Mouse (Mus musculus) layer of hippocampus, adult 11-12 months (tissue): Measurements from ENCODE around the gene Dnajc3.

ENCODE experiments used
- DNase-seq: peaks from one replicate; pipeline ENCODE4 v3.0.0; 2022; ENCODE audit warnings: low spot score

Gene Dnajc3

GRCm38 (mm10) chr14:118937533-118938492 is at the start of gene Dnajc3:
TSS of gene Dnajc3 (plus strand) at chr14:118937976.
- DNase-seq: peak; percentile 100

GRCm38 (mm10) chr14:118890101-118890500 is 47.7 kb upstream of the Dnajc3 start:
- DNase-seq: peak; percentile 60

GRCm38 (mm10) chr14:118895228-118895627 is 42.5 kb upstream of the Dnajc3 start:
- DNase-seq: no peak

GRCm38 (mm10) chr14:118895655-118896054 is 42.1 kb upstream of the Dnajc3 start:
- DNase-seq: no peak

GRCm38 (mm10) chr14:118899940-118900339 is 37.8 kb upstream of the Dnajc3 start:
- no peak for DNase-seq

- DNase-seq: no peak
These were observed 36.9 kb upstream of the Dnajc3 start for GRCm38 (mm10) chr14:118900911-118901310.

GRCm38 (mm10) chr14:118903397-118903796 is 34.4 kb upstream of the Dnajc3 start:
- DNase-seq: no peak

GRCm38 (mm10) chr14:118903867-118904562 is 33.8 kb upstream of the Dnajc3 start:
- DNase-seq: no peak

GRCm38 (mm10) chr14:118907592-118907991 is 30.2 kb upstream of the Dnajc3 start:
- DNase-seq: no peak

GRCm38 (mm10) chr14:118909872-118910271 is 27.9 kb upstream of the Dnajc3 start:
- DNase-seq: no peak

GRCm38 (mm10) chr14:118910332-118911222 is 27.2 kb upstream of the Dnajc3 start:
- DNase-seq: peak; percentile 76

GRCm38 (mm10) chr14:118911521-118911920 is 26.3 kb upstream of the Dnajc3 start:
- no peak for DNase-seq

GRCm38 (mm10) chr14:118913651-118914050 is 24.1 kb upstream of the Dnajc3 start:
- no peak for DNase-seq

GRCm38 (mm10) chr14:118919025-118919424 is 18.8 kb upstream of the Dnajc3 start:
- DNase-seq: no peak

GRCm38 (mm10) chr14:118920654-118921053 is 17.1 kb upstream of the Dnajc3 start:
- no peak for DNase-seq

- no peak for DNase-seq
These were observed 15.5 kb upstream of the Dnajc3 start for GRCm38 (mm10) chr14:118922251-118922650.

GRCm38 (mm10) chr14:118922667-118923184 is 15.1 kb upstream of the Dnajc3 start:
- no peak for DNase-seq

GRCm38 (mm10) chr14:118924673-118925615 is 12.8 kb upstream of the Dnajc3 start, which contains the start of gene Dzip1:
TSS of gene Dzip1 (minus strand) at chr14:118925460.
- DNase-seq: peak; percentile 77

- no peak for DNase-seq
These were observed 9.2 kb upstream of the Dnajc3 start for GRCm38 (mm10) chr14:118928565-118928964.

GRCm38 (mm10) chr14:118929779-118930178 is 8.0 kb upstream of the Dnajc3 start:
- no peak for DNase-seq
